Mouse (Mus musculus) lung, embryonic 15.5 days (tissue): ENCODE data around the gene Hspbp1. TPM values are rescaled to one million over a fixed set of nuclear protein-coding genes. Genes with fewer than 3 reads are reported as not detected.

Experiments
- ATAC-seq: fragments of 200-750 bp; cut with Nextera tagmentation; 2 replicates; pipeline ENCODE4 v1.8.0; 2017; ENCODE audit warnings: moderate number of reproducible peaks, borderline replicate concordance; ENCODE audit not compliant: low FRiP score, low TSS enrichment; ENCODE audit errors: extremely low read depth
- H3K27ac ChIP-seq: fragments of 300-500 bp; sonication (generic); 2 replicates; pipeline ENCODE4 v1.5.1; 2015; ENCODE audit warnings: moderate library complexity, mild to moderate bottlenecking, inconsistent platforms
- H3K27me3 ChIP-seq: fragments of 300-500 bp; sonication (generic); 2 replicates; pipeline ENCODE4 v1.6.1; 2015; ENCODE audit warnings: inconsistent platforms
- H3K36me3 ChIP-seq: fragments of 300-500 bp; sonication (generic); 2 replicates; pipeline ENCODE4 v1.6.1; 2015; ENCODE audit warnings: inconsistent platforms
- H3K4me1 ChIP-seq: fragments of 300-500 bp; sonication (generic); 2 replicates; pipeline ENCODE4 v1.6.1; 2015; ENCODE audit warnings: inconsistent platforms
- H3K4me2 ChIP-seq: fragments of 300-500 bp; sonication (generic); 2 replicates; pipeline ENCODE4 v1.6.1; 2015; ENCODE audit warnings: inconsistent platforms, mild to moderate bottlenecking, moderate library complexity
- H3K4me3 ChIP-seq: fragments of 300-500 bp; sonication (generic); 2 replicates; pipeline ENCODE4 v1.5.1; 2015; ENCODE audit warnings: mild to moderate bottlenecking, inconsistent platforms
- H3K9ac ChIP-seq: fragments of 300-500 bp; sonication (generic); 2 replicates; pipeline ENCODE4 v1.6.1; 2015; ENCODE audit warnings: inconsistent platforms
- H3K9me3 ChIP-seq: fragments of 300-500 bp; sonication (generic); 2 replicates; pipeline ENCODE4 v1.6.1; 2016; ENCODE audit warnings: inconsistent platforms
- WGBS: fragments of 180-500 bp; shearing (Covaris S2); methylation state at CpG from one replicate; pipeline ENCODE4 v1.1.7; 2015; 5-methylcytosine and 5-hydroxymethylcytosine counted together
- polyA plus RNA-seq: library from polyadenylated mRNA; unstranded; fragments of >200 nt; fragmentation: Nextera tagmentation; extraction: Ambion mirVana; gene quantifications from 2 replicates; pipeline ENCODE4 v1.2.1, GENCODE M21; 2015

Hspbp1 gene
- polyA plus RNA-seq, 1 experiment from 2014 or later, result 99.4 TPM

DNA sequence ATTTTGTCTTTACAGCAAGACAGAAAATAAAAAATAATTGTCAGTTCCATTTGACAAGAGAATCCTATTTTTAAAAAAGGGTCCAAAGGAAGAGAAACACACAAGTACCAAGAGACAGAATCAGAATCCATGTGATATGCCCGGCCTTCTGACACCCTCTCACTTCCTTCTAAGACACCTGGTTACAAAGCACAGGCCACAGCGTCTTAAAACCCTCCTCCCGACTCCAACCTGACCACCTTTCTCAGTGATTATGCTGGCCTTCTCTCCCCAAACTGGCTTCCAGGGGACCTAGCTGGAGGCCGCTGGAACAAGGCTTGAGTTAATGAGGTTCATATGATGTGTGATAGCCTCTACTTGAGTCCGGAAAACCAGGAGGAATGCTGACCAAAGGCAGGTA, 31.5 kb downstream of the Hspbp1 start:
- no peak overlapping the region for H3K9ac ChIP-seq
- peaks cover 37% of the 10 kb centered on the region for H3K4me1 ChIP-seq
- H3K27me3 ChIP-seq, result no peaks in the 10 kb centered on the region
- H3K27ac ChIP-seq, result no peak overlapping the region
- 0 out of 2 replicates have a peak, but pooled peaks cover 4% of the 10 kb centered on the region for H3K36me3 ChIP-seq
- H3K4me3 ChIP-seq, result no peak overlapping the region
- no peak for ATAC-seq
- WGBS, result 73% methylated on average over 5 of the region's 5 CpGs
- no peaks in the 10 kb centered on the region for H3K9me3 ChIP-seq
- H3K4me2 ChIP-seq, result no peak overlapping the region

DNA sequence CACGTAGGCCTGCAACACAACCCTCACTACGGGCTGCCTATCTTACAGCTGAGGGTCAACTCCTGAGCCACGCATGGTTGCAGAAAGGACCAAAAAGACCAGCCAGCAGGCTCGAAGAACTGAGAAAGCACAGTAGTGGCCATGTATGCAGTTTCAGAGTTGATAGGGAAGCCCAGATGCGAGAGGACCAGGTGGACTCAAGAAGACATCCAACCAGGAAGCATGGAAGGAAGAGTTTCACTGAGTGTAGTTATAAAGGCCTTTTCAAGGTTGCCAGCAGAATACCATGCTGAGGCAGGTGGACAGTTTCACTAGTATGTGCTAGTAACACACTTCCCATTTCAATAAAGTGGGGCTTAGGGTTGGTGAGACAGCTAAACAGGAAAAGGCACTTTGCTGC, 32.1 kb downstream of the Hspbp1 start:
- H3K4me1 ChIP-seq, result peaks cover 33% of the 10 kb centered on the region
- no peak overlapping the region for H3K4me2 ChIP-seq
- H3K36me3 ChIP-seq, result 0 out of 2 replicates have a peak, but pooled peaks cover 4% of the 10 kb centered on the region
- no peaks in the 10 kb centered on the region for H3K9me3 ChIP-seq
- H3K27me3 ChIP-seq, result no peaks in the 10 kb centered on the region
- no peak overlapping the region for H3K9ac ChIP-seq
- 77% methylated on average over 5 of the region's 5 CpGs for WGBS
- no peak overlapping the region for H3K4me3 ChIP-seq
- no peak for ATAC-seq
- no peak overlapping the region for H3K27ac ChIP-seq

DNA sequence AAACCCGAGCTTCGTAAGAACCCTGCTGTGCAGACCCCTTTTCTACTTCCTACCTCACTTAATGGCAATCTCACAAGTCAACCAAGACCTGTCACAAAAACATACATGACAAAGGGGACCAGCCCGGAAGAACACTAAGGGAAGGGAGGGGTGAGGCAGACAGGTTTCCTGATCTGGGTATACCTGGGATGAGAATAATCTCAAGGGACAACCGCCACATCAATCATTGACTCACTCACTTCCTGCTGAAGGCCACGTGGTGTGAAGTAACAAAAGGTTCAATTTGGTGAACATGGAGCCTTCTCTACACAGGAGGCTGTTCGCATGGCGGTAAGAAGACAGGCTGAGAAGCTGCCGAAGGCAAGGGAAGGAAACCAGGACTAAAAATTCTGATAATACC, 33.3 kb downstream of the Hspbp1 start:
- Histone ChIP-seq H3K27ac (no peak overlapping the region), H3K4me1 (peaks cover 22% of the 10 kb centered on the region), H3K4me2 (no peak overlapping the region), H3K4me3 (no peak overlapping the region), H3K27me3 (no peaks in the 10 kb centered on the region), H3K36me3 (peaks cover 5% of the 10 kb centered on the region; the same call in 1 of the 2 replicates), H3K9ac (no peak overlapping the region), H3K9me3 (no peaks in the 10 kb centered on the region)
- no peak; the same call in 1 of the 2 replicates for ATAC-seq
- 68% methylated on average over 8 of the region's 8 CpGs for WGBS

DNA sequence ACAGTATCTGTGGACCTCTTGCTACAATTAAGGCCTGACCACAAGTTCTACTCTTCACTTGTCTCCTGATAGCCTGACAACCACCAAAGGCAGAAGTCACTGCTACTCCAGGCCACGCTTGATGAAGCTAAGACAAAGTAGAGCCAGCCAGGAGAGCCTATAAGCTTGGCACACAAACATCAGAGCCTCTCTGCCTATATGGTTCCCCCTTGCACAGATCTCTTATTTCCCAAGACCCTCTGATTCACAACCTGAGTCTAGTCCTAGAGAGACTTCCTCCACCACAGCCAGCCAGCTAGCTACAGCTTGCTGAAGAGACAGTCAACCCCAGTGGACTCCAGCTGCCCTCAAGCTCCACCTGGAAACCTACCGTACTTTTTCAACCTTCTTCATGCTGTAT, 36.9 kb downstream of the Hspbp1 start:
- H3K27me3 ChIP-seq, result no peaks in the 10 kb centered on the region
- H3K4me2 ChIP-seq, result no peak overlapping the region
- peaks cover 39% of the 10 kb centered on the region for H3K36me3 ChIP-seq
- H3K4me1 ChIP-seq, result no peaks in the 10 kb centered on the region
- no peak overlapping the region for H3K4me3 ChIP-seq
- no peak for ATAC-seq
- H3K9me3 ChIP-seq, result no peaks in the 10 kb centered on the region
- no peak overlapping the region for H3K9ac ChIP-seq
- WGBS, result 81% methylated on average over 2 of the region's 2 CpGs
- H3K27ac ChIP-seq, result no peak overlapping the region

DNA sequence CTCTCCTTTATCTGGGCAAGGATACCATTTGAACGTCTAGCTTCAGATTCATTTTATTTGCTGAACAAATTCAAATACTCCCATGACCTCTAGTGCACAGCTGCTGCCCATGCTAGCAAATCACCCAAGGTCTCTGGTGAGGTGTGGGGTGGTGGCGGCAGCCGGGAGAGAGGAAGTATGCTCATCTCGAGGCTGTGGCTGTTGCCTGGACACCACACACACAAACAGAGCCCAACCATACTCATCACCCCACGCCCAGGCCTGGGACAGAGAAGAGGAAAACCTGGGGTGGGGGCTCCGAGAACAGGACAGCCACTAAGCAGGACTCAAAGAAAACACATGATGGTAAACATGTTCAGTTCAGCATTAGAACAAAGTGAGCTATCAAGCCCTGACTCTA, 37.6 kb downstream of the Hspbp1 start:
- no peaks in the 10 kb centered on the region for H3K9me3 ChIP-seq
- H3K27ac ChIP-seq, result no peak overlapping the region
- no peaks in the 10 kb centered on the region for H3K4me1 ChIP-seq
- peaks cover 44% of the 10 kb centered on the region for H3K36me3 ChIP-seq
- H3K4me2 ChIP-seq, result no peak overlapping the region
- WGBS, result 41% methylated on average over 6 of the region's 6 CpGs
- ATAC-seq, result no peak
- H3K27me3 ChIP-seq, result no peaks in the 10 kb centered on the region
- H3K4me3 ChIP-seq, result no peak overlapping the region
- no peak overlapping the region for H3K9ac ChIP-seq

DNA sequence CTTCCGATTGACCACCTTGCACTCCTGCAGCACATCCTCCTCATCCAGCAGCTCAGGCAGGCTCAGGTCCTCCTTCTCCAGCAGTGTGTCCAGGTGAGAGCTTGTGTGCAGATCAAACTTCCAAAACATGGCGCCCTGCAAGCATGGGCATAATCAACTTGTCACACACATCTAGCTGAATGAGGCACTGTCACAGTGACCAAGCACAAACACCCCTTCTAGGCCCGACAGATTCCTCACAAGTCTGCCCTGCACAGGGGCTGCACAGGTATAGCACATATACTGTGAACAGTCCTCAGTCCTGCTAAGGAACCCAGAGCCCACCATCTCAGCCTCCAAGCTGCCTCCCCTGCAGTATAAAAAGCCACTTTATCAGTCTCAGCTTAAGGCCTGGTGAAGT, 38.1 kb downstream of the Hspbp1 start:
- WGBS, result 84% methylated on average over 3 of the region's 3 CpGs
- no peak overlapping the region for H3K4me2 ChIP-seq
- H3K27me3 ChIP-seq, result no peaks in the 10 kb centered on the region
- H3K27ac ChIP-seq, result 0 out of 2 replicates have a peak overlapping the region, but pooled peaks have one; percentile 4
- H3K36me3 ChIP-seq, result peaks cover 49% of the 10 kb centered on the region
- H3K4me3 ChIP-seq, result no peak overlapping the region
- H3K9me3 ChIP-seq, result no peaks in the 10 kb centered on the region
- ATAC-seq, result no peak
- H3K4me1 ChIP-seq, result no peaks in the 10 kb centered on the region
- H3K9ac ChIP-seq, result no peak overlapping the region

DNA sequence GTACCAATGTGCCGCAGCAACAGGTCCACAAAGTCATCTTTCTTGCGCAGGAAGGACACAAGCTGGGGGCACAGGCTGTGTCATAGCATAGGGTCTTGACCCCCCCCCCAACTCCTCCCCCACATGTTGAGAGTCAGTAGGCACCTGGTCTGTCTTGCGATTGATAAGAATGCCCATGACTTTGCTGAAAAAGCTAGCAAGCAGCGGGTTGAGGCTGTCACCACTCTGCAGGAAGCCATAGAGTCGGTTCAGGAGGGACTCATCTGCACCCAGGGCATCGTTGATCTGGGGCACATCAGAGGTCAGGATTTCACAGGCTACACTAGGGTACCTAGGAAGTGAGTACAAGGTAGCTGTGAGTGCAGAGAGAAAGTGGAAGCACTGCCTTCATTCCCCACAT, 41.6 kb downstream of the Hspbp1 start:
- H3K4me2 ChIP-seq, result no peak overlapping the region
- no peaks in the 10 kb centered on the region for H3K4me1 ChIP-seq
- H3K27ac ChIP-seq, result no peak overlapping the region
- no peak overlapping the region for H3K9ac ChIP-seq
- peaks cover 75% of the 10 kb centered on the region for H3K36me3 ChIP-seq
- no peak for ATAC-seq
- no peak overlapping the region for H3K4me3 ChIP-seq
- H3K27me3 ChIP-seq, result no peaks in the 10 kb centered on the region
- no peaks in the 10 kb centered on the region for H3K9me3 ChIP-seq
- WGBS, result 90% methylated on average over 6 of the region's 6 CpGs

DNA sequence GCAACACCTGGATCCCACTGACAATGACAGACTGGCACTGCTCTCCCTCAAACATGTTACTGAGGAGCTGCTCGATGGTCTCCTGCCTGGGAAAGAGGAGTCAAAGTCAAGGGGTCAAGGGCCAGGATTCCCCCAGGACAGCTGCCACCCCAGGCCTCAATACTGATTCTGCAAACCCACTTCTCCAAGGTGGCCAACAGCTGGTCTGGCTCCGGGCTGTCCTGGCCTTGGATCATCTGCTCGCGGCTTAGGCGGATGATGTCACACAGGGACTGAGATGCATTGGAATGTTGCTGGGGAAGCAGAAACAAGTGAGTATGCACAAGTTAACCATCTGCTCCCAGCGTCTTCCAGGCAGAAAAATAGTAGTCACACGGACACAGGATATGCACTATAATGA, 42.9 kb downstream of the Hspbp1 start:
- no peaks in the 10 kb centered on the region for H3K4me1 ChIP-seq
- peaks cover 84% of the 10 kb centered on the region for H3K36me3 ChIP-seq
- H3K9ac ChIP-seq, result no peak overlapping the region
- no peak overlapping the region for H3K27ac ChIP-seq
- H3K27me3 ChIP-seq, result no peaks in the 10 kb centered on the region
- H3K9me3 ChIP-seq, result no peaks in the 10 kb centered on the region
- 85% methylated on average over 7 of the region's 7 CpGs for WGBS
- ATAC-seq, result no peak
- H3K4me3 ChIP-seq, result no peak overlapping the region
- H3K4me2 ChIP-seq, result no peak overlapping the region

DNA sequence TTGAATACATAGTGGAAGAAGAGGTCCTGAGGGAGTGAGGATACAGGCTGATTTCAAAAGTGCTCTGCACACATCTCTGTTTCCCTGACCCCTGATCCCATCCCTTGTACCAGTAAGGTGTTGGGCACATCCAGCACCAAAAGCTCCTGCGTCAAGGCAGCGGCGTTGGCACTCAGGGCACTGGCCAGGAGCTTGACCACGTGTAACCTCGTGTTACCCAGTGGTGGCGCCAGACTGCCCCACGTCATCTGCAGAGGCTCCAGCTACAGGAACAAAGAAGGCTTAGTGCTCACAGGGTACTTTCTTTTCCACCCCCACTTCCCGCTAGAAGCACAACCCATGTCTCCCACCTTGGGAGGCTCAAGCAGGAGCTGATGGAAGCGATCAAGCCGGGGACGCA, 43.7 kb downstream of the Hspbp1 start:
- Histone ChIP-seq H3K9me3 (no peaks in the 10 kb centered on the region), H3K4me1 (no peaks in the 10 kb centered on the region), H3K4me2 (no peak overlapping the region), H3K27ac (no peak overlapping the region), H3K4me3 (no peak overlapping the region), H3K27me3 (no peaks in the 10 kb centered on the region), H3K36me3 (peaks cover 84% of the 10 kb centered on the region), H3K9ac (no peak overlapping the region)
- 80% methylated on average over 11 of the region's 11 CpGs for WGBS
- ATAC-seq, result no peak

DNA sequence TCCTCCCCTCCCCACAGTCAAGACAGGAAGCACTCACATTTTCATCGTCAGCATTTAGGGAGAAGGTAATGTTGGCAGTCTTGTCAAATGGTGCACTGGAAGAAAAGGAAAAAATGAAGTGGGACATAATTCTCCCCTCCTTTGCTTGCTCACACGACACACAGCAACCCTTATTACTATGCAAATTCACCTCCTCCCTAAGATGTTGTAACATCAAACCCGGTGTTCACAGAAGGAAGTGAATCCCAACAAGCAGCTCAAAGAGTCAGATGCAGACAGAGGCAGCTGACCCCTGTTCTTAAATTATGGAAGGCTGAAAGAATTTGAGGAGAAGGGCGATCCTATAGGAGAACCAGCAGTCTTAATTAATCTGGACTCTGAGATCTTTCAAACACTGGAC, 48.7 kb downstream of the Hspbp1 start:
- no peaks in the 10 kb centered on the region for H3K27me3 ChIP-seq
- no peaks in the 10 kb centered on the region for H3K4me1 ChIP-seq
- H3K4me2 ChIP-seq, result no peak overlapping the region
- ATAC-seq, result no peak
- peaks cover 80% of the 10 kb centered on the region for H3K36me3 ChIP-seq
- H3K27ac ChIP-seq, result no peak overlapping the region
- H3K9me3 ChIP-seq, result no peaks in the 10 kb centered on the region
- H3K4me3 ChIP-seq, result no peak overlapping the region
- WGBS, result 83% methylated on average over 4 of the region's 4 CpGs
- no peak overlapping the region for H3K9ac ChIP-seq

DNA sequence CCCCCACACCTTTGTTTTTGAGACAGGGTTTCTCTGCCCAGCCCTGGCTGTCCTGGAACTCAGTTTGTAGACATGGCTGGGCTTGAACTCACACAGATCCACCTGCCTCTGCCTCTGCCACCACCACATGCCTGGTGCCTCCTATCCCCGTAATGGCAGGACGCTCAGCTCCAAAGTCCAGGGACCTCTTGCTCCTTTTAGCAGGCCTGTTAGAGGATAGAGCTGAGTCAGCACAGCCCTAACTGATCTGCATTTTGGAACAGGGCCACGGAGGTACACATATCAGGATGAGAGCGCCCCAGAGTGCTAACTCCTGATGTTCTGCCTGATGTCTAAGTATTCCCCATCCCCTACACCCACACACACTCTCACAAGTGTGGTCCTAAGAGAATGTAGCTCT, 53.8 kb downstream of the Hspbp1 start, which contains the start of gene Tmem86b:
Tmem86b (minus strand) TSS at position 392 of the 400 bp plus-strand sequence.
- H3K27me3 ChIP-seq, result no peaks in the 10 kb centered on the region
- H3K9ac ChIP-seq, result no peak within 1 kb of the TSS
- no peak within 1 kb of the TSS for H3K4me3 ChIP-seq
- no peaks in the 10 kb centered on the region for H3K9me3 ChIP-seq
- ATAC-seq, result no peak; the same call in 1 of the 2 replicates
- H3K4me2 ChIP-seq, result no peak within 1 kb of the TSS
- peaks cover 59% of the 10 kb centered on the region for H3K36me3 ChIP-seq
- no peak within 1 kb of the TSS for H3K27ac ChIP-seq
- WGBS, result 89% methylated on average over 4 of the region's 4 CpGs
- H3K4me1 ChIP-seq, result no peaks in the 10 kb centered on the region

DNA sequence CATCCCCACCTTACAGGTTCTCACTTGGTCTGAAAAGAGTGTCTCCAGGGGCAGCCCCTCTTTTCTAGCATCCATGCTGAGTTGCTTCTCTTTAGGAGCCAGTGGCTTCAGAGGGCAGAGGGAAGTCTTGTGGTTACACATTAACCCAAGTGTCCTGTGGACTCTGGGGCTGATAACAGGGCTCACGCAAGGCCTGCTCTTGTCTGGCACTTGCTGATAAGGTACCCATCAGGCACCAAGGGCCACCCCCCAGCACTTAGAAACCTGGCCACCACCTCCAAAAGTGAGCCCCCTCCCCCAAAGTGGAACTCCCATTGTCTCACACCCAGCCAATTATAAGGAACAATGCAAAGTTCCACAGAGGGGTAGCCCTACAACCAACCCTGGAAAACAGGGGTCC, 54.7 kb downstream of the Hspbp1 start:
- peaks cover 52% of the 10 kb centered on the region for H3K36me3 ChIP-seq
- no peak overlapping the region for H3K9ac ChIP-seq
- H3K27me3 ChIP-seq, result no peaks in the 10 kb centered on the region
- ATAC-seq, result peak; percentile 57; the same call in 1 of the 2 replicates
- no peak overlapping the region for H3K4me3 ChIP-seq
- H3K27ac ChIP-seq, result no peak overlapping the region
- no peaks in the 10 kb centered on the region for H3K4me1 ChIP-seq
- WGBS, result 71% methylated on average over 1 of the region's 1 CpGs
- H3K9me3 ChIP-seq, result no peaks in the 10 kb centered on the region
- no peak overlapping the region for H3K4me2 ChIP-seq

DNA sequence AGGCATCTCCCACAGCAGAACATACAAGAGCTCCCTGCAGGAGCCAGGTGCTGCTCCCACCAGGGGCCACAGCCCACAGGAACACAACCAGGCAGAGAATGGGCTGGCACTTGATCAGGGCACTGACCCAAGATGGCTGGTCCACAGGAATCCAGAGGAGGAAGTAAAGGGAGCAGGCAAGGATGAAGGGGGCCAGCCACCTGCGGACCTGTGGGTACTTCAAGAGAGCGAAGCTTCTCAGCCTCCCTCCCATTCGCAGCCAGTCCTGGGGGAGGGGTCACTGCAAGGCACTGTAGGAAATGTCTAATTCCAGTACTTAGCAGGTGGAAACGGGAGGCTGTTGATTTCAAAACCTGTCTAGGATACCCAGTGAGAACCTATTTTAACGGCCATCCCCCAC, 55.3 kb downstream of the Hspbp1 start:
- Histone ChIP-seq H3K9ac (no peak overlapping the region), H3K4me1 (no peaks in the 10 kb centered on the region), H3K27me3 (no peaks in the 10 kb centered on the region), H3K4me2 (no peak overlapping the region), H3K4me3 (no peak overlapping the region), H3K9me3 (no peaks in the 10 kb centered on the region), H3K36me3 (peaks cover 47% of the 10 kb centered on the region), H3K27ac (no peak overlapping the region)
- ATAC-seq, result no peak
- WGBS, result 70% methylated on average over 5 of the region's 5 CpGs
